Mouse (Mus musculus) neural tube, embryonic 14.5 days (tissue): ENCODE data around the gene Tex52. TPM values are rescaled to one million over a fixed set of nuclear protein-coding genes. Genes with fewer than 3 reads are reported as not detected.
A peak's percentile ranks its signal among the peaks of the same experiment; 100 is the strongest.

Experiments used
- ATAC-seq: fragments of 200-750 bp; cut with Nextera tagmentation; 2 replicates; pipeline ENCODE4 v1.8.0; 2017; ENCODE audit warnings: low read depth, mild to moderate bottlenecking, moderate TSS enrichment, moderate library complexity
- H3K27ac ChIP-seq: fragments of 300-500 bp; sonication (generic); 2 replicates; pipeline ENCODE4 v1.5.1; 2014; ENCODE audit warnings: low read depth, mild to moderate bottlenecking, control low read depth, low read length, moderate library complexity, mixed read lengths
- H3K27me3 ChIP-seq: fragments of 300-500 bp; sonication (generic); 2 replicates; pipeline ENCODE4 v1.6.1; 2014; ENCODE audit warnings: low read length; ENCODE audit not compliant: control insufficient read depth, insufficient read depth
- H3K36me3 ChIP-seq: fragments of 300-500 bp; sonication (generic); 2 replicates; pipeline ENCODE4 v1.6.1; 2014; ENCODE audit warnings: low read length, mixed read lengths; ENCODE audit not compliant: control insufficient read depth, insufficient read depth
- H3K4me1 ChIP-seq: fragments of 300-500 bp; sonication (generic); 2 replicates; pipeline ENCODE4 v1.6.1; 2014; ENCODE audit warnings: low read length; ENCODE audit not compliant: control insufficient read depth, insufficient read depth
- H3K4me2 ChIP-seq: fragments of 300-500 bp; sonication (generic); 2 replicates; pipeline ENCODE4 v1.6.1; 2014; ENCODE audit warnings: mild to moderate bottlenecking, low read depth, low read length, control low read depth
- H3K4me3 ChIP-seq: fragments of 300-500 bp; sonication (generic); 2 replicates; pipeline ENCODE4 v1.5.1; 2014; ENCODE audit warnings: low read depth, low read length, control low read depth, mixed read lengths
- H3K9ac ChIP-seq: fragments of 300-500 bp; sonication (generic); replicated peaks from 2 replicates; pipeline ENCODE4 v1.6.1; 2014; ENCODE audit warnings: low read depth, mild to moderate bottlenecking, control low read depth, low read length, mixed read lengths
- H3K9me3 ChIP-seq: fragments of 300-500 bp; sonication (generic); 2 replicates; pipeline ENCODE4 v1.6.1; 2016; ENCODE audit warnings: low read length; ENCODE audit not compliant: control insufficient read depth
- WGBS: fragments of 180-500 bp; shearing (Covaris S2); extraction: QIAGEN DNeasy Blood & Tissue Kit; methylation state at CpG from one replicate; pipeline ENCODE4 v1.1.7; 2014; 5-methylcytosine and 5-hydroxymethylcytosine counted together
- polyA plus RNA-seq: library from polyadenylated mRNA; unstranded; fragments of >200 nt; fragmentation: Nextera tagmentation; extraction: Ambion mirVana; gene quantifications from 2 replicates; pipeline ENCODE4 v1.2.1, GENCODE M21; 2014

The Tex52 gene
- polyA plus RNA-seq, 1 experiment from 2014 or later: 0.19 TPM

GRCm38 (mm10) chr6:128418076-128418475 lies 42.8 kb downstream of the Tex52 start:
- Histone ChIP-seq H3K9me3 (no peaks in the 10 kb centered on the region), H3K27me3 (no peaks in the 10 kb centered on the region), H3K4me3 (no peak overlapping the region), H3K4me1 (no peaks in the 10 kb centered on the region), H3K9ac (no peak overlapping the region), H3K27ac (no peak overlapping the region), H3K36me3 (peaks cover 8% of the 10 kb centered on the region; the same call in 1 of the 2 replicates), H3K4me2 (no peak overlapping the region)
- ATAC-seq: no peak
- 93% methylated on average over 1 of the region's 1 CpGs for WGBS

GRCm38 (mm10) chr6:128421036-128421435 lies 45.8 kb downstream of the Tex52 start:
- H3K9me3 ChIP-seq: no peaks in the 10 kb centered on the region
- H3K36me3 ChIP-seq: no peaks in the 10 kb centered on the region
- no peak overlapping the region for H3K9ac ChIP-seq
- 98% methylated on average over 2 of the region's 2 CpGs for whole genome bisulfite sequencing
- no peak overlapping the region for H3K4me3 ChIP-seq
- no peak overlapping the region for H3K4me2 ChIP-seq
- no peaks in the 10 kb centered on the region for H3K27me3 ChIP-seq
- no peak overlapping the region for H3K27ac ChIP-seq
- ATAC-seq: no peak
- 0 out of 2 replicates have a peak, but pooled peaks cover 3% of the 10 kb centered on the region for H3K4me1 ChIP-seq

- WGBS: 83% methylated on average over 3 of the region's 3 CpGs
- Histone ChIP-seq H3K4me1 (0 out of 2 replicates have a peak, but pooled peaks cover 3% of the 10 kb centered on the region), H3K27ac (no peak overlapping the region), H3K4me3 (no peak overlapping the region), H3K27me3 (no peaks in the 10 kb centered on the region), H3K4me2 (no peak overlapping the region), H3K36me3 (no peaks in the 10 kb centered on the region), H3K9ac (no peak overlapping the region), H3K9me3 (no peaks in the 10 kb centered on the region)
- ATAC-seq: no peak
Measured at GRCm38 (mm10) chr6:128421480-128421879, 46.2 kb downstream of the Tex52 start.

GRCm38 (mm10) chr6:128423496-128424268 lies 48.4 kb downstream of the Tex52 start:
- Histone ChIP-seq H3K36me3 (no peaks in the 10 kb centered on the region), H3K4me3 (peak overlapping the region; percentile 58), H3K27me3 (no peaks in the 10 kb centered on the region), H3K9me3 (no peaks in the 10 kb centered on the region), H3K4me1 (0 out of 2 replicates have a peak, but pooled peaks cover 3% of the 10 kb centered on the region), H3K4me2 (peak overlapping the region; percentile 76), H3K27ac (peak overlapping the region; percentile 99), H3K9ac (peak overlapping the region; percentile 74)
- 47% methylated on average over 15 of the region's 16 CpGs for WGBS
- peak; percentile 39 for ATAC-seq

GRCm38 (mm10) chr6:128424269-128425019 lies 49.2 kb downstream of the Tex52 start, which contains the start of gene Itfg2:
Itfg2 (minus strand) TSS chr6:128424931.
- Histone ChIP-seq H3K4me3 (peak within 1 kb of the TSS; percentile 58), H3K4me2 (peak within 1 kb of the TSS; percentile 76), H3K27me3 (no peaks in the 10 kb centered on the region), H3K27ac (peak within 1 kb of the TSS; percentile 99), H3K4me1 (0 out of 2 replicates have a peak, but pooled peaks cover 3% of the 10 kb centered on the region), H3K9ac (peak within 1 kb of the TSS; percentile 74), H3K36me3 (no peaks in the 10 kb centered on the region), H3K9me3 (no peaks in the 10 kb centered on the region)
- ATAC-seq: peak; percentile 96
- WGBS: under 1% methylated on average over 42 of the region's 42 CpGs

- 19% methylated on average over 9 of the region's 9 CpGs for WGBS
- H3K27me3 ChIP-seq: no peaks in the 10 kb centered on the region
- peak overlapping the region; percentile 58 for H3K4me3 ChIP-seq
- peak overlapping the region; percentile 74 for H3K9ac ChIP-seq
- peaks cover 4% of the 10 kb centered on the region; the same call in 1 of the 2 replicates for H3K36me3 ChIP-seq
- no peak for ATAC-seq
- H3K27ac ChIP-seq: peak overlapping the region; percentile 99
- H3K4me2 ChIP-seq: peak overlapping the region; percentile 65
- 0 out of 2 replicates have a peak, but pooled peaks cover 3% of the 10 kb centered on the region for H3K4me1 ChIP-seq
- H3K9me3 ChIP-seq: no peaks in the 10 kb centered on the region
Measured at GRCm38 (mm10) chr6:128425046-128425445, 49.8 kb downstream of the Tex52 start.

GRCm38 (mm10) chr6:128427571-128427970 lies 52.3 kb downstream of the Tex52 start:
- H3K36me3 ChIP-seq: peaks cover 25% of the 10 kb centered on the region

GRCm38 (mm10) chr6:128429300-128429699 lies 54.0 kb downstream of the Tex52 start:
- WGBS: 93% methylated on average over 2 of the region's 2 CpGs
- 0 out of 2 replicates have a peak, but pooled peaks cover 3% of the 10 kb centered on the region for H3K4me1 ChIP-seq
- H3K36me3 ChIP-seq: peaks cover 39% of the 10 kb centered on the region
- H3K4me3 ChIP-seq: no peak overlapping the region
- ATAC-seq: no peak
- no peak overlapping the region for H3K9ac ChIP-seq
- H3K27me3 ChIP-seq: no peaks in the 10 kb centered on the region
- H3K9me3 ChIP-seq: no peaks in the 10 kb centered on the region
- H3K27ac ChIP-seq: no peak overlapping the region
- H3K4me2 ChIP-seq: no peak overlapping the region

More at GRCm38 (mm10) chr6:128427571-128427970, 52.3 kb downstream of the Tex52 start:
- no peak overlapping the region for H3K4me2 ChIP-seq
- 95% methylated on average over 5 of the region's 5 CpGs for WGBS
- H3K9ac ChIP-seq: no peak overlapping the region
- H3K9me3 ChIP-seq: no peaks in the 10 kb centered on the region
- ATAC-seq: no peak
- H3K4me1 ChIP-seq: 0 out of 2 replicates have a peak, but pooled peaks cover 3% of the 10 kb centered on the region
- H3K27me3 ChIP-seq: no peaks in the 10 kb centered on the region
- no peak overlapping the region for H3K4me3 ChIP-seq
- H3K27ac ChIP-seq: no peak overlapping the region
